Mouse (Mus musculus) forebrain, embryonic 10.5 days (tissue): Measurements from ENCODE around the gene Vcam1. TPM values are rescaled to one million over a fixed set of nuclear protein-coding genes. Genes with fewer than 3 reads are reported as not detected.

Experiments used
- DNase-seq: peaks from one replicate; pipeline ENCODE4 v3.0.0-alpha.2; 2017; ENCODE audit warnings: low spot score; ENCODE audit errors: extremely low spot score
- H3K27ac ChIP-seq: fragments of 300-500 bp; sonication (generic); 2 replicates; pipeline ENCODE4 v1.5.1; 2016; ENCODE audit warnings: mild to moderate bottlenecking
- H3K27me3 ChIP-seq: fragments of 300-500 bp; sonication (generic); 2 replicates; pipeline ENCODE4 v1.6.1; 2016; ENCODE audit warnings: mild to moderate bottlenecking; ENCODE audit not compliant: poor library complexity, severe bottlenecking
- H3K36me3 ChIP-seq: fragments of 300-500 bp; sonication (generic); replicated peaks from 2 replicates; pipeline ENCODE4 v1.6.1; 2016; ENCODE audit warnings: mild to moderate bottlenecking, moderate library complexity
- H3K4me1 ChIP-seq: fragments of 300-500 bp; sonication (generic); 2 replicates; pipeline ENCODE4 v1.6.1; 2016
- H3K4me3 ChIP-seq: fragments of 300-500 bp; sonication (generic); 2 replicates; pipeline ENCODE4 v1.5.1; 2016; ENCODE audit warnings: mild to moderate bottlenecking, moderate library complexity
- H3K9me3 ChIP-seq: fragments of 300-500 bp; sonication (generic); 2 replicates; pipeline ENCODE4 v1.6.1; 2016; ENCODE audit warnings: mild to moderate bottlenecking, moderate library complexity
- WGBS: fragments of 180-500 bp; shearing (Covaris S2); methylation state at CpG from one replicate; pipeline ENCODE4 v1.1.7; 2016; 5-methylcytosine and 5-hydroxymethylcytosine counted together
- polyA plus RNA-seq: library from polyadenylated mRNA; unstranded; fragments of >200 nt; fragmentation: Nextera tagmentation; extraction: Ambion mirVana; gene quantifications from 2 replicates; pipeline ENCODE4 v1.2.1, GENCODE M21; 2016

The Vcam1 gene
- polyA plus RNA-seq, 1 experiment from 2014 or later: 20.6 TPM

DNA sequence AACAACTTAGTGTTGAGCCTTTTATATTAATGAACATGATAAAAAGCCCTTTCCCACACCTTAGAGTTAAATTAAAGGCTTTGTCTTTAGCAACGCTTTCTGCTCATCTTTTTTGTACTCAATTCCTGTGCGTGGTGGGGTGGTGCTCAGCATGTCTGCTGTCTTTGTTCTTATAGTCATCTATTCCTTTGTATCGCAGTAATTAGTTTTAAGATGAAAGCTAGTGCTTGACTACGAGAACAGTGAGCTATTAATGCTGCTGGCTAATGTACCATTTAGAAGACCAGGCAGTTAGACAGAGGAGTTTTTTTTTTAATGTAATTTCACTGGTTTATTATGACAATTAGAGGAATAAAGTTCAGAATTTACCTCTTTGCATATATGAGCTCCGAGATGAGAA, 69.2 kb downstream of the Vcam1 start:
- Histone ChIP-seq H3K27ac (no peak overlapping the region), H3K9me3 (no peaks in the 10 kb centered on the region), H3K36me3 (no peaks in the 10 kb centered on the region), H3K4me1 (0 out of 2 replicates have a peak, but pooled peaks cover 6% of the 10 kb centered on the region), H3K27me3 (no peaks in the 10 kb centered on the region), H3K4me3 (no peak overlapping the region)
- WGBS: 69% methylated on average over 5 of the region's 5 CpGs
- DNase-seq: no peak

Other genes with a start within 250 kb of the Vcam1 start
- gene Dph5, start 241.9 kb downstream of the Vcam1 start, polyA plus RNA-seq: 35.1 and 36.4 TPM in 2 replicates
- gene Slc30a7, start 122.3 kb downstream of the Vcam1 start, polyA plus RNA-seq: 24.4 and 26.3 TPM in 2 replicates
- gene Extl2, start 122.2 kb downstream of the Vcam1 start, polyA plus RNA-seq: 20.2 and 23.3 TPM in 2 replicates
- gene Gpr88, start 123.8 kb upstream of the Vcam1 start, polyA plus RNA-seq: not detected in 2 replicates